Mouse (Mus musculus) CH12.LX (cell line): Measurements from ENCODE around the gene Gm11096.

ENCODE experiments used
- CTCF ChIP-seq, 2 experiments: IDR thresholded peaks in 1 of 2; conservative IDR thresholded peaks in 1 of 2; 2 replicates each; pipeline ENCODE4 v1.5.1; 2011 to 2012; ENCODE audit warnings: low read depth in 2 of 2, low read length in 2 of 2, improper control_type of control experiment in 1 of 2, inconsistent platforms in 1 of 2, mild to moderate bottlenecking in 1 of 2, moderate library complexity in 1 of 2
- E2F4 ChIP-seq: IDR thresholded peaks from 2 replicates; pipeline ENCODE4 v1.6.1; 2011; ENCODE audit warnings: low read depth, low read length, improper control_type of control experiment; ENCODE audit not compliant: insufficient replicate concordance
- EP300 ChIP-seq: IDR thresholded peaks from 2 replicates; pipeline ENCODE4 v1.6.1; 2011; ENCODE audit warnings: low read length, improper control_type of control experiment
- ETS1 ChIP-seq: conservative IDR thresholded peaks from 2 replicates; pipeline ENCODE4 v1.6.1; 2012; ENCODE audit warnings: low read depth, mild to moderate bottlenecking, inconsistent platforms, low read length, improper control_type of control experiment, moderate library complexity
- HCFC1 ChIP-seq: IDR thresholded peaks from 2 replicates; pipeline ENCODE4 v1.6.1; 2012; ENCODE audit warnings: low read depth, mild to moderate bottlenecking, inconsistent platforms, low read length, improper control_type of control experiment
- MAX ChIP-seq: IDR thresholded peaks from 2 replicates; pipeline ENCODE4 v1.6.1; 2011; ENCODE audit warnings: low read length, improper control_type of control experiment
- POLR2A ChIP-seq: IDR thresholded peaks from 2 replicates; pipeline ENCODE4 v1.6.1; 2011; ENCODE audit warnings: low read depth, mild to moderate bottlenecking, improper control_type of control experiment, low read length
- SIN3A ChIP-seq: IDR thresholded peaks from 2 replicates; pipeline ENCODE4 v1.6.1; 2012; ENCODE audit warnings: low read length, improper control_type of control experiment, inconsistent platforms
- SMC3 ChIP-seq: IDR thresholded peaks from 2 replicates; pipeline ENCODE4 v1.6.1; 2011; ENCODE audit warnings: low read depth, low read length, improper control_type of control experiment
- ZC3H11A ChIP-seq: IDR thresholded peaks from 2 replicates; pipeline ENCODE4 v1.6.1; 2012; ENCODE audit warnings: low read depth, mild to moderate bottlenecking, inconsistent platforms, low read length, improper control_type of control experiment

DNA sequence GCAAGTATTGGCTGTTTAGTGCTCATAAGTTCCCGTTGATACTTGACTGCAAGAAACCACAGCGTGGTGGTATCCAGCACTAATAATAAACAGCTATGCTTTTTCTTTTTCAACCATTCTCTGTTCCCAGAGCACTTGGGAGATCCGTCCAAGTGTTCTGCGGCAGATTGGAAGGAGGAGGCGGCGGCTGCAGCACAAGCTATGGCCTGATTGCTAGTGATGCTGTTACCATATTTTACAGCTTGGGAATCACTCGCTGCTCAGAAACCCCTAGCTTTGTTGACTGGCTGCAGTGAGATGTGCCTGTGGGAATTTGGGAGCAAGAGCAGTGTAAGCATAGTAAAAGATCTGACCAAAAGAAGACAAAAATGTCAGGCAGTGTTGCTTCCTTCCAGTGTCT, 14.3 kb upstream of the Gm11096 start:
- TF ChIP-seq SIN3A (no peak), MAX (no peak), EP300 (no peak), POLR2A (no peak), ETS1 (no peak), HCFC1 (no peak), CTCF (conservative IDR thresholded peaks at IDR 0.05 in 1 of 2, IDR thresholded peaks at IDR 0.05 in 1 of 2; ENCODE audit: low read depth in 2 of 2, low read length in 2 of 2) (no peak), E2F4 (no peak), ZC3H11A (no peak), SMC3 (no peak)
